Mouse (Mus musculus) liver, postnatal 0 days (tissue): ENCODE data around the gene Lhx9. TPM values are rescaled to one million over a fixed set of nuclear protein-coding genes. Genes with fewer than 3 reads are reported as not detected.
"Not testable (repeated sequence)": the region's sequence is repeated elsewhere in the genome, so short reads cannot be mapped to it uniquely, and the experiment has no call there.

Source experiments
- ATAC-seq: fragments of 200-750 bp; cut with Nextera tagmentation; 2 replicates; pipeline ENCODE4 v1.8.0; 2017; ENCODE audit warnings: mild to moderate bottlenecking, moderate library complexity
- DNase-seq: peaks from one replicate; pipeline ENCODE4 v3.0.0-alpha.2; 2016
- H3K27ac ChIP-seq: fragments of 300-500 bp; sonication (generic); 2 replicates; pipeline ENCODE4 v1.5.1; 2014; ENCODE audit warnings: antibody characterized with exemption, moderate library complexity, mild to moderate bottlenecking, low read depth
- H3K27me3 ChIP-seq: fragments of 300-500 bp; sonication (generic); 2 replicates; pipeline ENCODE4 v1.6.1; 2014; ENCODE audit warnings: low read length, control low read depth, mixed read lengths; ENCODE audit not compliant: insufficient read depth
- H3K36me3 ChIP-seq: fragments of 300-500 bp; sonication (generic); replicated peaks from 2 replicates; pipeline ENCODE4 v1.6.1; 2014; ENCODE audit warnings: mild to moderate bottlenecking, control low read depth, low read length, moderate library complexity, mixed read lengths; ENCODE audit not compliant: insufficient read depth
- H3K4me1 ChIP-seq: fragments of 300-500 bp; sonication (generic); 2 replicates; pipeline ENCODE4 v1.6.1; 2014; ENCODE audit warnings: antibody characterized with exemption, mild to moderate bottlenecking, control low read depth; ENCODE audit not compliant: insufficient read depth
- H3K4me2 ChIP-seq: fragments of 300-500 bp; sonication (generic); 2 replicates; pipeline ENCODE4 v1.6.1; 2014; ENCODE audit warnings: low read depth, mild to moderate bottlenecking, low read length, moderate library complexity, mixed read lengths
- H3K4me3 ChIP-seq: fragments of 300-500 bp; sonication (generic); 2 replicates; pipeline ENCODE4 v1.5.1; 2014; ENCODE audit warnings: low read depth, low read length
- H3K9ac ChIP-seq: fragments of 300-500 bp; sonication (generic); replicated peaks from 2 replicates; pipeline ENCODE4 v1.6.1; 2014; ENCODE audit warnings: mild to moderate bottlenecking, moderate library complexity
- H3K9me3 ChIP-seq: fragments of 300-500 bp; sonication (generic); 2 replicates; pipeline ENCODE4 v1.6.1; 2016; ENCODE audit warnings: mild to moderate bottlenecking, control low read depth, low read length, mixed read lengths
- CTCF ChIP-seq: sonication (generic); IDR thresholded peaks from 2 replicates; pipeline ENCODE4 v1.5.1; 2016; ENCODE audit warnings: antibody characterized with exemption, low read depth
- EP300 ChIP-seq: IDR thresholded peaks from 2 replicates; pipeline ENCODE4 v1.6.1; 2016; ENCODE audit warnings: antibody characterized with exemption, low read depth, mild to moderate bottlenecking
- WGBS: fragments of 180-500 bp; shearing (Covaris S2); extraction: QIAGEN DNeasy Blood & Tissue Kit; methylation state at CpG from one replicate; pipeline ENCODE4 v1.1.7; 2014; ENCODE audit not compliant: insufficient replicate concordance; 5-methylcytosine and 5-hydroxymethylcytosine counted together
- polyA plus RNA-seq: library from polyadenylated mRNA; unstranded; fragments of >200 nt; fragmentation: Nextera tagmentation; extraction: Ambion mirVana; gene quantifications from 2 replicates; pipeline ENCODE4 v1.2.1, GENCODE M21; 2015

Gene Lhx9
- polyA plus RNA-seq = 0.04 TPM in 2 replicates

DNA sequence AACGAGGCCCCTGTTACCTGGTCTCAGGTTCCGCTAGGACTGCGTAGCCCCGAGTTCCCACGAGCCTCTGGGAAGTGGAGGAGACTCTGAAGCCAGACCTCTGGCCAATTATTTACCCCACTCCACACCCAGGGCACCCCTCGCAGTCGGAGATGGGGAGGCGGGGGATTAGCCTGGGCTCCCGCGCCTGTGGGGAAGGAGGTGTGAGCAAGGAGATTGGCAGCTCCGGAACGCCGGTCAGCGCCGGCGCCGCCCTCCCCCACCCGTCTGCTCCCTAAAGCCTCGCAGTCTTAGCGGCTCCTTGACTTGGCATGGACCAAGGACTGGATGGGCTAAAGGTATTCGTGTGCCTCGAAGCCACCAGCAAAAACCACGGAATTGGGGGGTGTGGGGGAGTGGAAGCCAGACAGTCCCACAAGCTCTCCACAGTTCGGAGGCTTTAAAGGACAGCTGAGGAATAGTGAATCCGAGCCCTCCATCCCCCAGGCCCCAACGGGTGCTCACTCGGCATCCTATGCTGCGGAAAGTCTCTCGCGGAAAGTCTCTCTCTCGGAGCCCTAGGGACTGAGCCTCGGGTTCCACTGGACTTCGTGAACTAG is at the start of gene Lhx9:
Lhx9 (minus strand) TSS at position 67 of the 599 bp plus-strand sequence.
- peak within 1 kb of the TSS; percentile 25 for H3K4me3 ChIP-seq
- DNase-seq = no peak
- peak within 1 kb of the TSS; percentile 53 for H3K4me2 ChIP-seq
- 2% methylated on average over 33 of the region's 33 CpGs for WGBS
- peaks cover 58% of the 10 kb centered on the region for H3K27me3 ChIP-seq
- H3K36me3 ChIP-seq = no peaks in the 10 kb centered on the region
- no peak for TF ChIP-seq CTCF
- no peak for TF ChIP-seq EP300
- H3K9me3 ChIP-seq = no peaks in the 10 kb centered on the region
- no peak within 1 kb of the TSS for H3K9ac ChIP-seq
- no peak for ATAC-seq
- H3K27ac ChIP-seq = no peak within 1 kb of the TSS
- H3K4me1 ChIP-seq = peaks cover 13% of the 10 kb centered on the region

DNA sequence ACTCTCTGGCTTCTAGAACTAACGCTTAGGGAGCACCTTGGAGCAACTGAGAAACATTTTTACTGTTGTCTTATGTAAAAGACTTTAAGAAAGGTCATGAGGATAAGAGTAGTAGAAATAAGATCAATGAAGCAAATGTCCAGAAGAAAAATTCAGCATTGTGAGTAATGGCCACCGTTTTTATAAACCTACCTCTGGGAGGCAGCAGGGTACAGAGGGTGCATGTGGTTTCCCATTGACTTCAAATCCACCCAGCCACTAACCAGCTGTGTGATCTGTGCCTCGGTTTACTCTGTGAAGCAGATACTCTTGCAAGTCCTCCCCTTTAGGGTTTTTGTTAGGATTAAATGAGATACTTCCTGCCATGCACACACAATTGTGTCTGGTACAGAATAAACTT is 47.7 kb upstream of the Lhx9 start:
- TF ChIP-seq EP300 = no peak
- peak; percentile 37 for TF ChIP-seq CTCF
- no peak overlapping the region for H3K4me2 ChIP-seq
- 67% methylated on average over 3 of the region's 3 CpGs for WGBS
- H3K4me1 ChIP-seq = no peaks in the 10 kb centered on the region
- H3K27ac ChIP-seq = no peak overlapping the region
- H3K4me3 ChIP-seq = no peak overlapping the region
- no peaks in the 10 kb centered on the region for H3K27me3 ChIP-seq
- no peak overlapping the region for H3K9ac ChIP-seq
- H3K36me3 ChIP-seq = no peaks in the 10 kb centered on the region
- DNase-seq (no peak), ATAC-seq (no peak)
- H3K9me3 ChIP-seq = no peaks in the 10 kb centered on the region

DNA sequence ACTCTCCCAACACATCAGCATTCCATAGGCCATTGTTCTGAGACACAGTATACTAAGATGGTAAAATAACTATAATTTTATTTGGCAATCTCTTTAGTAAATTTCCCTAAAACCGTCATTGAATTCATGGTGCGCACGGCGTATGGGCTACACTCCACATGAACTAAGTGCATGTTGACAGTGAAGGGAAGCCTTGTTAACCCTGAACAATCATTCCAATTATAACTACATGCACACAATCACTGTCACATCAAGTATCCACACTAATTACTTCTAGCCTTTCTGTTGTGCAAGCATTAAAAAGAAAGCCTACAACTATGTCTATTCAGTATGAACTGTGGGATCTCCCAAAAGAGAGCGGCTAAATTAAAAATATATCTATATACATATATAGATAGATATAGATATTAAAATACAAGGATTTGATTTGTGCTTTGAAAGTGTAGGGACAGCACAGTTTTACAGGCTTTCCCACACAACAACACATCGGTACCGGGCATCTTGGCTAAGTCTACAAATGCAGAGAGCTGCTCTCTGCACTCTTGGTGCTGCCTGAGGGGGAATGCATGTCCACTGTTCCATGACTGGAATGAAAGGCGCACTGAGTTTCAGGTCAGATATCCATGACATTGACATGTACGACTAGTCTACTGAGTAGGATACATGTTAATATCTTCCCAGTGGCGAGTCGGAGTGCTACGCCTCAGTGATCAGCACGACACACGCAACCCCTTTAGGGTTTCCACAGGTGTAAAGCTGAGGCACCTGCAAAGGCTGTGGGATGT is 29.3 kb upstream of the Lhx9 start:
- no peak overlapping the region for H3K27ac ChIP-seq
- H3K4me2 ChIP-seq = no peak overlapping the region
- H3K4me3 ChIP-seq = no peak overlapping the region
- no peak overlapping the region for H3K9ac ChIP-seq
- H3K36me3 ChIP-seq = no peaks in the 10 kb centered on the region
- no peaks in the 10 kb centered on the region for H3K27me3 ChIP-seq
- H3K9me3 ChIP-seq = no peaks in the 10 kb centered on the region
- H3K4me1 ChIP-seq = no peaks in the 10 kb centered on the region
- TF ChIP-seq CTCF = no peak
- no peak for TF ChIP-seq EP300
- no peak for ATAC-seq
- WGBS = 93% methylated on average over 14 of the region's 14 CpGs
- DNase-seq = no peak

DNA sequence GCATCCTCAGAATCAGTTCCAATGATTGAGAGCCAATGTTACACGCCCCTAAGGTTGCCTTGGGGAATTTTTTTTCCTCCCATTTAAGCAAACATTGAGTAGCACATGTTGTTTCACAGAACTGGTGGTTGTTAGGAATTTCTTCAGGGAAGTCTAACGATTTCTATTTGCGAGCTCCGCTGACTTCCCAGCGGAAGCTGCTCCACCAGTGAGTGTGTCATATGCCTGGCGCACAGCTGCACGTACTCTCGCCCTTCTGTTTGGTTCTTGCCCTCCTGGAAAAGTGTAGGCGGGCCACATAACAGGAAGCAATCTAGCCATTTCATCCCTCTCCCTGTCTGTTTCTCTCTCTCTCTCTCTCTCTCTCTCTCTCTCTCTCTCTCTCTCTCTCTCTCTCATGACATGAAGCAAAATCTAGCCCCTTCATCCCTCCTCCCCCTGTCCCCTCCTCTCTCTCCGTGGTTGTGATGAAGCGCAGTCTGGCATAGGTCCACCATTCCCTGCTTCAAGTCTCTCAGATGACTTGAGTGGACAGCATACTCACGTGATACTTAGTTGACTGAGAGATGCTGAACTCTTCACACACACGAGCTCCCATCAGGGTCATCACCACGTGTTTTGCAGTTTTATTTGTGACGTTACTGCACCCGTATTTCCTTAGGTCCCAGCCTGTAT is 28.1 kb upstream of the Lhx9 start:
- ATAC-seq (no peak), DNase-seq (no peak)
- Histone ChIP-seq H3K4me2 (no peak overlapping the region), H3K4me1 (no peaks in the 10 kb centered on the region), H3K27me3 (no peaks in the 10 kb centered on the region), H3K36me3 (no peaks in the 10 kb centered on the region), H3K4me3 (no peak overlapping the region), H3K27ac (no peak overlapping the region), H3K9me3 (no peaks in the 10 kb centered on the region), H3K9ac (no peak overlapping the region)
- TF ChIP-seq EP300 (no peak), CTCF (no peak)
- WGBS = 68% methylated on average over 16 of the region's 16 CpGs

DNA sequence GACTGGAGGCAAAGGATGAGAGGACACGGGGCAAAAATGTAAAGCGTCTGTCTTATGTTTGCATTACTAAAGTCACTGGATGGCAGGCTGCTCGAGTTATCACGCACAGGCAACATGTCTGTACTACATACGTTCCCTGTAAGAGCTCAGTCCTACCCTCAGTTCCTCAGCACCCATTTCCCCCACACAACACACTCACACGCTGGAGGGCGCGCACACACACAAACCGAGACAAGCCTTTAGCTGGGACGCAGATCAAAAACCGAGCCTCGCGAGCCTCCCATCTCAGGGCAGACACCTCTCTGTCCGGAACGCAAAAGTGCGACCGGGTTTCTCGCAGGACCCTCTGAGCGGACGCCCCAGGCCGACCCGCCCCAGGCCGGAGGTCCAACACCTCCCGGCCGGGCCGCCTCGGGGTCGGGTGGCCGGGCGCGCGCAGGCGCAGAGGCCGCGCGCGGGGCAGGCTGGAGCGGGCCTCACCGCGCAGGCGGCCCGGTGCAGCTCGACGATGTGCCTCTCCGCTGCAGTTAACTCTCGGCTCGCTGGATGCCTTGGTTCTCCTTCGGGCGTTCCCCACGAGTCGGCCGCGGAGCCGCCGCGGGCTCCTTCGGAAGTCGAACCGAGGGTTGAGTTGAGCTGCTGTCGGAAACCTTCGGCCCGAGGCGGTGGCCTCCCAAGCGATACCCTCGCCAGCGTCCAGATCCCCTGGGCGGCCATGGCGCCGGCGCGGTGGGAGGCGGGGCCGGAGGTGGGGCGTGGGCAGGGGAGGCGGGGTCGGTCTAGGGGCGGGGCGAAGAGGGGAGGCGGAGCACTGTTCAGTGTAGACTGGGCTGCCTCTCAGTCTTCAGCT is 7.9 kb upstream of the Lhx9 start, which contains the start of gene 2310009B15Rik:
2310009B15Rik (minus strand) TSS at position 752 of the 850 bp plus-strand sequence.
- not testable (repeated sequence) for H3K36me3 ChIP-seq, H3K9me3 ChIP-seq, H3K4me1 ChIP-seq, H3K27me3 ChIP-seq
- peak within 1 kb of the TSS; percentile 81 for H3K27ac ChIP-seq
- DNase-seq = peak; percentile 90
- WGBS = under 1% methylated on average over 32 of the region's 79 CpGs
- H3K9ac ChIP-seq = peak within 1 kb of the TSS; percentile 58; the same call in 1 of the 2 replicates
- peak within 1 kb of the TSS; percentile 59 for H3K4me2 ChIP-seq
- peak; percentile 99 for ATAC-seq
- H3K4me3 ChIP-seq = peak within 1 kb of the TSS; percentile 58

DNA sequence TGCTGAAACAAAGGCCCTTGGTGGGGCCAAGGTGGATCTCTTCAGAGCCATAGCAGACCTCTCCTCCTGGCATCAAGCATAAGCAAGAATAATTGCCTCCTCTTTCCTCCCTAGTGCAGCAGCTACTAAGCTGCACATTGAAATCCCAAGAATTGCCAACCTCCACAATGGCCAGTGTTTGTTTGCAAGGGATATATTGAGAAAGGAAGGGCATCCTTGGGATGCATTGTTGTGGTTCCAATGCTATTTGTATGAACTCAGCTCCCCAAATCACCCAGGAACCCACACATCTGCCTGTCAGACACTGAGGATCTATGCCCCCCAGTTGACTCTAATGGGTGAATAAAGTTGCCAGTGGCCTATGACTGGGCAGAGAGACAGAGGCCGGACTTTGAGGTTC is 2.4 kb upstream of the Lhx9 start:
- Histone ChIP-seq H3K4me3 (no peak overlapping the region), H3K4me1 (peaks cover 11% of the 10 kb centered on the region), H3K27me3 (peaks cover 36% of the 10 kb centered on the region), H3K4me2 (no peak overlapping the region), H3K36me3 (no peaks in the 10 kb centered on the region), H3K27ac (no peak overlapping the region), H3K9me3 (no peaks in the 10 kb centered on the region), H3K9ac (no peak overlapping the region)
- 69% methylated on average over 1 of the region's 1 CpGs for WGBS
- no peak for ATAC-seq
- DNase-seq = no peak
- TF ChIP-seq EP300 (no peak), CTCF (no peak)
